Mouse (Mus musculus) right cerebral cortex, adult 2 months (tissue): ENCODE results near the gene Eloa.

Experiments
- DNase-seq, 2 experiments: peaks; one replicate each; pipeline ENCODE4 v3.0.0; 2021 to 2022; ENCODE audit warnings: low spot score in 2 of 2

Gene Eloa

DNA sequence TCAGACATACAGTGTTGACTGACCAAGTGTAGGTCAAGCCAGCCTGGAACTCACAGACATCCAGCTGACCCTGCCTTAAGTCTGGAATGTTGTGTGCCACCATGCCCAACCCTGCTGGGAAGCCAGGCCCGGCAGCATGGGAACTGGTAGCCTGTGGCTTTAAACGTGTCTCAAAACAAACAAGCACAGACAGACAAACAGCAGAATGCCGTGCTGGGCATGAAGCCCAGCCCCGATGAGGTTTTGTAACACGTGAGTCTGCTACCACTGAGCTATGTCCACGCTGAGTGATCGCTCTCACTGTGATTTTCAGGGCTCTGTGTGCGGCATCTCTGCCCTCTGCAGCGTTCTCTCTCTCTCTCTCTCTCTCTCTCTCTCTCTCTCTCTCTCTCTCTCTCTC is 65.7 kb downstream of the Eloa start:
- no peak for DNase-seq

DNA sequence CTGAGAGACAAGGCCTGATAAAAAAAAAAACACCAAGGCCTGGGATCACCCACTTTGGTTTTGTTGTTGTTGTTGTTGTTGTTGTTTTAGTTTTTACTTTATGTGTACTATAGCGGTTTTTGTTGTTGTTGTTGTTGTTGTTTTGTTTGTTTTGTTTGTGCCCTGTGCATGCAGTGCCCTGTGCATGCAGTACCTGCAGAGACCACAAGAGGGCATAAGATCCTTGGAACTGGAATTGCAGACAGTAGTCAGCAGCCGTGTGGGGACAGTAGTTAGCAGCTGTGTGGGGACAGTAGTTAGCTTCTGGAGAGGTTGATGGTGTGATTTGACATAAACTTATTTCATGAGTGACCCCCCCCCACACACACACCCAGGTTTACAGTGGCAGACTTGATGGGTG is 67.3 kb downstream of the Eloa start:
- DNase-seq, result peak; percentile 77 to 86
